Mouse (Mus musculus) liver, embryonic 12.5 days (tissue): ENCODE data around the gene H2afv. TPM values are rescaled to one million over a fixed set of nuclear protein-coding genes. Genes with fewer than 3 reads are reported as not detected.

ENCODE experiments used
- ATAC-seq: fragments of 200-750 bp; cut with Nextera tagmentation; 2 replicates; pipeline ENCODE4 v1.8.0; 2017; ENCODE audit warnings: moderate number of reproducible peaks, mild to moderate bottlenecking, moderate library complexity
- H3K27ac ChIP-seq: fragments of 300-500 bp; sonication (generic); 2 replicates; pipeline ENCODE4 v1.5.1; 2016; ENCODE audit warnings: mild to moderate bottlenecking
- H3K27me3 ChIP-seq: fragments of 300-500 bp; sonication (generic); replicated peaks from 2 replicates; pipeline ENCODE4 v1.6.1; 2016; ENCODE audit warnings: mild to moderate bottlenecking, moderate library complexity
- H3K36me3 ChIP-seq: fragments of 300-500 bp; sonication (generic); 2 replicates; pipeline ENCODE4 v1.6.1; 2016; ENCODE audit warnings: mild to moderate bottlenecking, moderate library complexity
- H3K4me1 ChIP-seq: fragments of 300-500 bp; sonication (generic); 2 replicates; pipeline ENCODE4 v1.6.1; 2016
- H3K4me2 ChIP-seq: fragments of 300-500 bp; sonication (generic); 2 replicates; pipeline ENCODE4 v1.6.1; 2016; ENCODE audit warnings: mild to moderate bottlenecking, moderate library complexity
- H3K4me3 ChIP-seq: fragments of 300-500 bp; sonication (generic); 2 replicates; pipeline ENCODE4 v1.5.1; 2016; ENCODE audit warnings: mild to moderate bottlenecking, moderate library complexity
- H3K9ac ChIP-seq: fragments of 300-500 bp; sonication (generic); 2 replicates; pipeline ENCODE4 v1.6.1; 2016; ENCODE audit warnings: mild to moderate bottlenecking, moderate library complexity
- H3K9me3 ChIP-seq: fragments of 300-500 bp; sonication (generic); replicated peaks from 2 replicates; pipeline ENCODE4 v1.6.1; 2016; ENCODE audit warnings: mild to moderate bottlenecking, moderate library complexity
- WGBS: fragments of 180-500 bp; shearing (Covaris S2); methylation state at CpG from one replicate; pipeline ENCODE4 v1.1.7; 2016; ENCODE audit not compliant: insufficient replicate concordance; 5-methylcytosine and 5-hydroxymethylcytosine counted together
- polyA plus RNA-seq: library from polyadenylated mRNA; unstranded; fragments of >200 nt; fragmentation: Nextera tagmentation; extraction: Ambion mirVana; gene quantifications from 2 replicates; pipeline ENCODE4 v1.2.1, GENCODE M21; 2016

The H2afv gene
- polyA plus RNA-seq, result 121 and 125 TPM in 2 replicates

DNA sequence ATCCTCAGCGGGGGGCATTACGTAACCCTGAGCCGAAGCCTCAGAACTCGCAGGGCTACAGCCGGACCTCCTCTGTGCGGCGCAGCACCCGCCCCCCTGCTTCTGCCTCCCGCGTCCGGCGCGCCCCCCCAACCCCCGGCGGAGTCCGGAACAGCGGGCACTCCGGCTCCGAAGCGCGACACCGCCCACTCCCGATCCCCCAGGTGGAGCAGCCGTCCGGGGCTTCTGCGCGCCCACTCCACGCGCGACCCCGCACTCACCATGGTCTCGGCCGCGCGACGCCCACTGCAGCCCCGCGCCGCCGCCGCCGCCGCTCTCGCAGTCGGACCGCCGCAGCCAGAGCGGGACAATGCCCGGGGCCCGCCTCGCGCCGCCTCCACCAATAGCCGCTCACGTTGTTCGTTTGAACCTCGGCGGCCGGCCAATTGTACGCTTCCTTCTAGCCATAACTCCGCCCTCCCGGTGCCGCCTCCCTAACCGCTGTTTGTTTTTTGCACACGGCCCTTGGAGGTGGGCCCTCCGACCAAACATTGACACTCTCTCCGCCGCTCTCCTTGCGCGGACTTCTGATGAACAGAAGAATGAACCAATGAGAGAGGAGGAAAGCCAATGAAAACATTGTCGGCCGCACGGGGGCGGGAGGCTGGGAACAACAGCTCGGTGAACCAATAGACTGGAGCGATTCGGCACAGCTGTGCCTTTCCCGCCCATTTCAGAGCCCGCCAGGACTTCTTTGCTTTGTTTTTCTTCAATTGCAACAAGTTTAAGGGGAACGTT lies at the start of gene H2afv:
TSS of gene H2afv (minus strand) at position 367 of the 777 bp plus-strand sequence.
- Histone ChIP-seq H3K4me2 (peak within 1 kb of the TSS; percentile 75), H3K27ac (peak within 1 kb of the TSS; percentile 96), H3K4me1 (peaks cover 29% of the 10 kb centered on the region), H3K4me3 (peak within 1 kb of the TSS; percentile 91), H3K36me3 (peaks cover 19% of the 10 kb centered on the region), H3K9ac (peak within 1 kb of the TSS; percentile 94), H3K9me3 (no peaks in the 10 kb centered on the region), H3K27me3 (no peaks in the 10 kb centered on the region)
- peak; percentile 97 for ATAC-seq
- 2% methylated on average over 78 of the region's 80 CpGs for WGBS

DNA sequence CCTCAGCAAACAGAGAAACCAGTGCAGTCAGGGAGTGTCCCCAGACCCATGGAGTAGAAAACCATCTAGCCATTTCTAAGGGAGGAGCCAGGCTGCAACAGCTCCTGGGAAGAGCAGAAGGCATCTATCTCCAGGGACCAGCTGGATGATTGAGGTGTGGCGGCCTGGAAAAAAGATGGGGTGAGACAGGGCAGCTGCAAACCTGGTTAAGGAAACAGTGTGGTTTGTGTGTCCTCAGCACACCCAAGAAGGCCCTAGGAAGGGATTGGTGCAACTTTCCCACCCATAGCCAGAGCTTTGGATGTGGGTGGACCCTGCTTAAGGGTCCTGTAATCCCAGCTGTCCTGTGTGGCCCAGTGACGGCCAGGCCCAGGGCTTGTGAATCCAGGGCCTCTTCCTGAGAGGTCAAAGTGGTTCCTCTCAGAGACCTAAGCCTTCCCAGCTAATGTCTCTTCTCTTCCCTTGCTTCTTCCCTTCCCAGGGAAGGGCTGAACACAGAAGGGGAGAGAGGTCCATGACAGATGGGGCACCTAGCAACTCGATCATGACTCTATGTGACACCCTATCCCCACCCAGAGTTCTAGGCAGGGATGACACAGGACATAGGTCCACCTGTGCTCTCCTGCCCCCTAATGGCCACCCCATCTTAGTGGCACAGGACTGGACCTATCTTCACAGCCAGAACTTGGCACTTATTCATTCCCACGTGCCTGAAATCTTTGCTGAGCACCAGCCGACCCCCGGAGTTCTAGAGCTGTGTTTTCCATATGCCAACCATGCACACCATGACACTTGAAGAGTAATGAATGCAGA lies 45.7 kb upstream of the H2afv start:
- no peak overlapping the region for H3K4me3 ChIP-seq
- no peak overlapping the region for H3K4me2 ChIP-seq
- no peak overlapping the region for H3K9ac ChIP-seq
- H3K27me3 ChIP-seq, result no peaks in the 10 kb centered on the region
- H3K9me3 ChIP-seq, result no peaks in the 10 kb centered on the region
- H3K27ac ChIP-seq, result no peak overlapping the region
- 42% methylated on average over 6 of the region's 6 CpGs for WGBS
- peaks cover 18% of the 10 kb centered on the region for H3K4me1 ChIP-seq
- H3K36me3 ChIP-seq, result no peaks in the 10 kb centered on the region
- ATAC-seq, result peak; percentile 86

DNA sequence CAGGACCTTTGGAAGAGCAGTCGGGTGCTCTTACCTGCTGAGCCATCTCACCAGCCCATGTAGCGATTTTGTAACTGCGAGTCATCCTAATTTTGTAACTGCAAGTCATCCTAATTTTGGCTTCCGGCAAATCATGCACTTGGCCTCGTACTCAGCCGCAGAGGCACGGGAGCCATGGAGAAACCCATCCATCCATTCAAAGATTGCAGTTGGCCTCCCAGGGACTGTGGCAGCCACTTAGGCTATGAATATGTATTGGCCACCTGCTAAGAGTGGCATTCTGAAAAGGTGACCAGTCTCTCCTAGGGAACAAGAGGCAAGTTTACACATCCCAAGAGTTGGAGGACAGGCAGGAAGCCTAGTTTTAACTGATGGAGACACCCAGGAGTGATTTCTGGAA lies 45.0 kb upstream of the H2afv start:
- ATAC-seq, result no peak
- Histone ChIP-seq H3K27me3 (no peaks in the 10 kb centered on the region), H3K9ac (no peak overlapping the region), H3K27ac (no peak overlapping the region), H3K4me1 (peaks cover 22% of the 10 kb centered on the region), H3K4me2 (no peak overlapping the region), H3K9me3 (no peaks in the 10 kb centered on the region), H3K36me3 (no peaks in the 10 kb centered on the region), H3K4me3 (no peak overlapping the region)
- 84% methylated on average over 7 of the region's 7 CpGs for WGBS

DNA sequence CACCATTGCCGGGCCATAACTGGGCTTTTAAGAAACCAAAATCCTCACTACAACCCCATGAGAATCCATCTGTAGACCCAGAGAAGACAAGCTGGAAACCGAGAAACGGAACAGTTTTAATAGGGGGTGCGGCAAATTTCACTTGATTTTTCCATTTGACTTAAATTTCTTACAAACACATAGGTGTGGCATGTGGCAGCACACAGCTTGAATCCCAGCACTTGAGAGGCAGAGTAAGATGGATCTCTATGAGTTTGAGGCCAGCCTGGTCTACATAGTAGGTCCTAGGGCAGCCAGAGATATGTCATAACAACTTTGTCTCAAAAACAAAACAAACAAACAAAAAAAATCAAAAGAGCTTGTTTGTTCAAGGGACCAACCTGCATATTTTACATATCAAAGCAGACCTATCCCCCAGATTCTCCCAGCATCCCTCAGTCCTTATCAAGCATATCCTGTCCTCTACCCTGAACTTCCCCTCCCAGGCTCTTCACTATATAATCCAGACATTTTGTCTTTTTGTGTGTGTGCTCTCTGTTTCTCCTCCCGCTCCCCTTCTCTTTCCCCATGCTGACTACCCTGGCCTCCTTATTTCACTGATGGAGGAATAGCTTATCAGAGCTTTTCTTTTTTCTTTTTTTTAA lies 43.9 kb upstream of the H2afv start:
- H3K9ac ChIP-seq, result no peak overlapping the region
- no peaks in the 10 kb centered on the region for H3K9me3 ChIP-seq
- H3K36me3 ChIP-seq, result no peaks in the 10 kb centered on the region
- ATAC-seq, result no peak
- no peaks in the 10 kb centered on the region for H3K27me3 ChIP-seq
- H3K4me3 ChIP-seq, result no peak overlapping the region
- H3K4me2 ChIP-seq, result no peak overlapping the region
- H3K27ac ChIP-seq, result no peak overlapping the region
- peaks cover 27% of the 10 kb centered on the region for H3K4me1 ChIP-seq
- 84% methylated on average over 5 of the region's 5 CpGs for WGBS

DNA sequence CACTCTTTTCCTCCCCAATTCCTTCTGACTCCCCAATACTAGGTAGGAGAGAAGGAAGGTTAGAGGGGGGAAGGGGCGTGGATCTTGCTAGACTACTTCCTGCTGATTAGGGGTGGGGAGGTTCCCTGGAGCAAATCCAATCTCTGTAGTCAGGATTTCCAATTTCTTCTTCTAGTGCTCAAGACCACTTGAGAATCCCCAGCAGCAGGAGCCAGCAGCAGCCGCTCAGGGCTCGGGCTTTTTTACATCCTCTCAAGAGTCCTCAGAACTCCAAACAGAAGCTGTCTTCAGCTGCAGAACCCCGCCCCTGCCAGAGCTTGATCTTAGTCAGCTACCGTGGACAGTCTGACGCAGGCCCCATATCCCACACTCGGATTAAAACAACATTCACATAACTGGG lies 43.3 kb upstream of the H2afv start:
- no peak for ATAC-seq
- Histone ChIP-seq H3K9me3 (no peaks in the 10 kb centered on the region), H3K27ac (no peak overlapping the region), H3K27me3 (no peaks in the 10 kb centered on the region), H3K9ac (no peak overlapping the region), H3K36me3 (no peaks in the 10 kb centered on the region), H3K4me3 (no peak overlapping the region), H3K4me1 (peaks cover 29% of the 10 kb centered on the region), H3K4me2 (no peak overlapping the region)
- WGBS, result 50% methylated on average over 7 of the region's 7 CpGs

DNA sequence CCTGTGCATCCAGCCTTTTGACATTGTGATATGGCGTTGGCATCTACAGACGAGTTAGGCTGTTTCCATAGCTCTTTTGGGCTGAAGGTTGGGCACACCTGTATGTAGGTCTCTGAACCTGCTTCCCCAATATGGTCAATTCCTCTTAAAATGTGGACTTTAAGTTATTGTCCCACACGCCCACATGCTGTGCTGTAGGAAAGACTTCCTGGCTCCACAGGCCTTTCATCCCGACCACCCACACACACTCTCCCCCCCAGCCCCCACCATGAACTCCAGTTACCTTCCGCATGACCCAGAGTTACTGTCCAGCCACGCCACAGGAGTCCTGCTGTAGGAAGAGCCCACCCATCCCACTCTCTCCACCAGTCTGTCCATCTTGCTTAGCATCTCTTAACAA lies 42.7 kb upstream of the H2afv start:
- Histone ChIP-seq H3K27ac (no peak overlapping the region), H3K9ac (no peak overlapping the region), H3K4me2 (no peak overlapping the region), H3K9me3 (no peaks in the 10 kb centered on the region), H3K36me3 (no peaks in the 10 kb centered on the region), H3K4me1 (peaks cover 29% of the 10 kb centered on the region), H3K27me3 (no peaks in the 10 kb centered on the region), H3K4me3 (no peak overlapping the region)
- 58% methylated on average over 6 of the region's 6 CpGs for WGBS
- ATAC-seq, result no peak

DNA sequence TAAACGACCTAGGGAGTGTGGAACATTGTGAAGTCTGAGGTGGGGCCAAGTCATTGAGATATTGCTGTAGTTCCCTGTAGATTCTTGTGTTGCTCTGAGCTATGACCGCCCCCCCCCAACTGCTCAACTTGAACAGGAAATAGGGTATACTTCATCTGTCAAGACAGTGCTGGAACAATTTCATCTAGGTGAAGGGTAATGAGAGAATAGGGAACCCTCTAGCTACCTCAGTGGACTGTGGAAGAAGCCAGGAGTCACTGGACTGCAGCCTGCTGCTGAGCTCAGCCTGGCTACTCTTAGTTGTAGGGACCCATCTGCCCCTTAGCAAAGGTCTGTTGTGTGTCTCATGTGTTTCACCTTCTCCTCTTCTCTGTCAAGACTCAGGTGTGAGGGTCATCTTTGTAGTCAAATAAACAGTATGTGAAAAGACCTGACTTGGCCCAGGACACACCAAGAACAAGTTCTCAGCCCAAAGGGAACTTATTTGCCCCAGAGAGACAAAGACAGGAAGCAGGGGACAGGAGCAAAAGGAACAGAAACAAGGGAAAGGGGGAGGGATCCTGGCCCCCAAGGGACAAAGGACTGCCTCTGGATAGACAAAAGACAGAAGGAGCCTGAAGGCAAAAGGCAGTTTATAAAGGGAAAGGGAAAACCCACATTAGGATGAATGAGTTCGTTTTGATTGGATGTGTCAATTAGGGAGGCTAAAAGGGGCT lies 40.2 kb upstream of the H2afv start:
- Histone ChIP-seq H3K4me1 (peaks cover 25% of the 10 kb centered on the region), H3K9me3 (no peaks in the 10 kb centered on the region), H3K4me2 (no peak overlapping the region), H3K27ac (no peak overlapping the region), H3K36me3 (no peaks in the 10 kb centered on the region), H3K9ac (no peak overlapping the region), H3K27me3 (no peaks in the 10 kb centered on the region), H3K4me3 (no peak overlapping the region)
- ATAC-seq, result no peak
- WGBS, result 36% methylated on average over 3 of the region's 3 CpGs

DNA sequence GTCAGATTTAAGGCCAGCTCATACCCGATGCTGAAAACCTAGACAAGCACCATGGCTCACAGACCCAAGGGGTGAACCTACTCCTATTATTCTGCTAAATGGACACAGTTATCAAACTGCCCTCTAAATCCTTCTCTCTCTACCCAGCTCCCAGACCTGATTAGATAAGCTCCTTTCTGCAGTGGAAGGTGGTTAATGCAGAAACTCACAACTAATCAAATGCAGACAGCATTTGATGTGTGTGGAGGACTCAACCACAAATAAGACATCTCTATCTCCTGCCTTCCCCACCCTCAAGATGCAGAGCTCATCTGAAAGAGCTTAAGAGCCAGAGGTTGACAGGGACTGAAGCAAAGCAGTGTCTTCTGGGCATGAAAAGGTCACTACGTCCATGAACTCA lies 38.9 kb upstream of the H2afv start:
- no peaks in the 10 kb centered on the region for H3K9me3 ChIP-seq
- 57% methylated on average over 2 of the region's 2 CpGs for WGBS
- no peak overlapping the region for H3K9ac ChIP-seq
- H3K4me2 ChIP-seq, result no peak overlapping the region
- no peak overlapping the region for H3K4me3 ChIP-seq
- H3K36me3 ChIP-seq, result no peaks in the 10 kb centered on the region
- no peak overlapping the region for H3K27ac ChIP-seq
- H3K27me3 ChIP-seq, result no peaks in the 10 kb centered on the region
- no peak for ATAC-seq
- H3K4me1 ChIP-seq, result peaks cover 25% of the 10 kb centered on the region

DNA sequence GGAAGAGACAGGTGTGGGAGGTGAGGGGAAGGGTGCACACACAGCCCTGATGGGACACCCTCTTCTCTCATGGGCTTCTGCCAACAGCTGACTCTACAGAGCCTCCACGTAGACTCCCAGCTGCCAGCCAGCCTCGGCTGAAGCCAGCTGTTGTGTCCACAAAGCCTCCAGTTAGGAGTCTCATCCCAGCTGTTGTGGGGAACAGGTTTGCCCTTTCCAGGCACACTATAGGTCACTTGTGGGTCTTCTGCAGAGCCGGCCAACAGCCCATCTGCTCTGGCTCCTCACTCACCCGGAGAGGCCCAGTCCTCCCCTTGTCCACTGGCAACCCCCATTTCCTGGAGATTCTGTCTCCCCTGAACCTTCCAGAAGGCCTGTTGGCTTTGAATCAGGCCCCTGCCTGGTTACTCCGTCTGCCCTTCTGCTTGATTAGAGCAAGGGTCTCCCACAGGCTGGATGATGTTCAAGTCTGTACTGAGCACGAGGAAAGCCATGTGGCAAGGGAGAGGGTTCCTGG lies 37.5 kb upstream of the H2afv start:
- Histone ChIP-seq H3K4me3 (no peak overlapping the region), H3K9ac (no peak overlapping the region), H3K36me3 (no peaks in the 10 kb centered on the region), H3K4me2 (no peak overlapping the region), H3K27ac (no peak overlapping the region), H3K27me3 (no peaks in the 10 kb centered on the region), H3K9me3 (no peaks in the 10 kb centered on the region), H3K4me1 (peaks cover 17% of the 10 kb centered on the region)
- 68% methylated on average over 6 of the region's 6 CpGs for WGBS
- ATAC-seq, result no peak

DNA sequence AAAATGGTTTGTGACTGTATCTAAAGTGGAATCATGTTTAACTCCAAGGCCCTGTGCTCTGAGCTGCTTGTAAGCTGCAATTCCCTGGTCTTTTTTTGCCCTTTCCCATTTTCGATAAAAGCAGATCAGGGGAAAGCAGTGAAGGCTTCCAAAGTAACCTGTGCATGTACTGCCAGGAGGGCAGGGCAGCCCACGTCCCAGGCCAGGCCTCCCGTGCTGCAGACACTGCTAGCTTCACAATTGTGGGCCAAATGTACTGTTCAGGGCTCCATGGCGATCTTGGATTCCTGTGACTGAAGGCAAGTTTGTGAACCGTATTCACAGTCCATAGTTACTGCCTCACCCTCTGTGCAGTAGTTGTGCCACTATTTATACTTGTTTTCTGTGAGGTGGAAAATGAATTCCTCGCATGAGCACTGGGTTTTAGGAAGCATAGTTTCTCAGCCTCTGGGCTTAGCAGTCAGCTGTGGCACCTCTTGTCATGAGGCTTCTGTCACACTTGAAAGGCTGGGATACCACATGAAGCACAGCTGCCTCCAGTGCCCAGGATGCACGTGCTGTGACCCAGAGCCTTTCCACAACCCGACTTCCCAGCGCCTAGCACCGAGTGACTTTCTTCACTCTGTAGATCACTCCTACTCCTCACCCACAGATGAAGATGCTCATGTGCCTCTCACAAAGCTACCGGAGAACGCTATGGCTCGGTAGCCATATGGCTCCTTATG lies 36.6 kb upstream of the H2afv start:
- H3K4me2 ChIP-seq, result no peak overlapping the region
- no peaks in the 10 kb centered on the region for H3K9me3 ChIP-seq
- 72% methylated on average over 13 of the region's 13 CpGs for WGBS
- no peak overlapping the region for H3K9ac ChIP-seq
- H3K36me3 ChIP-seq, result no peaks in the 10 kb centered on the region
- no peak for ATAC-seq
- no peak overlapping the region for H3K4me3 ChIP-seq
- H3K27me3 ChIP-seq, result no peaks in the 10 kb centered on the region
- peaks cover 17% of the 10 kb centered on the region for H3K4me1 ChIP-seq
- H3K27ac ChIP-seq, result no peak overlapping the region

DNA sequence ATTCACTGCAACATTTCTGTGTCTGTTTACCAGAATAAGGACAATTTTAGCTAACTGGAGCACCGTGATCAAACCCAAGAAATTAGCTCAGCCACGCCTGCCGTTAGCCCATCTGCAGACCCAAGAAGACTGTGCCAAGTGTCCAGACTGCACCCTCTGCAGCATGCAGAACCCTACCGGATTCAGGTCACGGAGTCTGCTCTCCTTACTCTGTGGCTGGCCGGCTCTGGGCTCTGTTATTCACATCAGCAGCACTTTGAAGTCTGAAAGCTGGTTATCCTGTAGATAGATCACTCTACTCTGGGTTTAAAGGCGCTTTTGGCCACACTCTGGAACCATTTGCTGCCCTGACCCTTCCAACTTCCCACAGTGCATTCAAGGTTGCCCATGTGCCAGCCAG lies 35.9 kb upstream of the H2afv start:
- H3K36me3 ChIP-seq, result no peaks in the 10 kb centered on the region
- H3K27ac ChIP-seq, result no peak overlapping the region
- H3K4me3 ChIP-seq, result no peak overlapping the region
- no peak for ATAC-seq
- no peak overlapping the region for H3K4me2 ChIP-seq
- no peaks in the 10 kb centered on the region for H3K27me3 ChIP-seq
- peaks cover 14% of the 10 kb centered on the region for H3K4me1 ChIP-seq
- no peak overlapping the region for H3K9ac ChIP-seq
- WGBS, result 68% methylated on average over 7 of the region's 7 CpGs
- no peaks in the 10 kb centered on the region for H3K9me3 ChIP-seq
